Mouse (Mus musculus): ENCODE results near the gene Gm45337. TPM values are rescaled to one million over a fixed set of nuclear protein-coding genes. Genes with fewer than 3 reads are reported as not detected.
"Not testable (repeated sequence)": the region's sequence is repeated elsewhere in the genome, so short reads cannot be mapped to it uniquely, and the experiment has no call there.

Gene Gm45337
- not detected in 2 replicates for polyA plus RNA-seq (2015; fragmentation: Nextera tagmentation; extraction: Ambion mirVana)

DNA sequence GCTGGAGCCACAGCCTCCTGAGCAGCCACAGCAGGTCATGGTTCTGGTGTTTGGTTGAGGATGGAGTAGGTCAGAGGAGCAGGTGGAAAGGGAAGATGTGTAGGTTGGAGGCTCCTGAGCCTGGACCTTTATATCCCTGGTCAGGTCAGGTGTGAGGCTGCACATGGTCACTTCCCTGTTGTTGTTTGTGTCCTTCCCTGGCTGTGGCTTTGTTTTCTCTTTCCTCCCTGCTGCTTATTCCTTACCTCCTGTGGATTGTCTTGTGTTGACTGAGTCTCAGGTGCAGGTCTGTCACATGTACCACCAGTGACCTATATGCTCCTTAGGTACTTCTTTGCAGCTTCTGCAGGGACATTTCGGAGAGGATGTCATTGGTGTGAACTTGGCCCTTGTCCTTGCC, at the start of gene Gm45337:
TSS of gene Gm45337 (minus strand) at position 101 of the 400 bp plus-strand sequence.
- H3K4me1 ChIP-seq (replicated peaks; ENCODE audit: control insufficient read depth, insufficient read depth, low read length): no peaks in the 10 kb centered on the region
- H3K4me3 ChIP-seq (replicated peaks; ENCODE audit: low read length): no peak within 1 kb of the TSS
- WGBS: 87% methylated on average over 1 of the region's 1 CpGs
- no peak within 1 kb of the TSS for H3K9ac ChIP-seq (replicated peaks; ENCODE audit: low read depth, low read length)
- H3K27ac ChIP-seq (ENCODE audit: low read length): no peak within 1 kb of the TSS
- ATAC-seq: no peak
- H3K27me3 ChIP-seq (replicated peaks; ENCODE audit: control insufficient read depth, insufficient read depth, low read length): no peaks in the 10 kb centered on the region
- no peaks in the 10 kb centered on the region for H3K36me3 ChIP-seq (ENCODE audit: control insufficient read depth, insufficient read depth)
- H3K4me2 ChIP-seq (ENCODE audit: low read length): no peak within 1 kb of the TSS
- H3K9me3 ChIP-seq (ENCODE audit: control insufficient read depth, low read length): no peaks in the 10 kb centered on the region

- Histone ChIP-seq H3K9ac (replicated peaks; ENCODE audit: low read depth, low read length) (no peak within 1 kb of the TSS), H3K27ac (ENCODE audit: low read length) (no peak within 1 kb of the TSS), H3K4me1 (replicated peaks; ENCODE audit: control insufficient read depth, insufficient read depth, low read length) (no peaks in the 10 kb centered on the region), H3K4me2 (ENCODE audit: low read length) (no peak within 1 kb of the TSS), H3K27me3 (replicated peaks; ENCODE audit: control insufficient read depth, insufficient read depth, low read length) (no peaks in the 10 kb centered on the region), H3K4me3 (replicated peaks; ENCODE audit: low read length) (no peak within 1 kb of the TSS), H3K36me3 (ENCODE audit: control insufficient read depth, insufficient read depth) (no peaks in the 10 kb centered on the region), H3K9me3 (ENCODE audit: control insufficient read depth, low read length) (no peaks in the 10 kb centered on the region)
- no peak for ATAC-seq
- 54% methylated on average over 2 of the region's 2 CpGs for WGBS
These were observed 45.9 kb upstream of the Gm45337 start, which contains the start of gene Gm10153 for GRCm38 (mm10) chr7:142190289-142190688. Gene Gm10153, minus strand, starts transcription at chr7:142190389.

GRCm38 (mm10) chr7:142188156-142188555, 43.7 kb upstream of the Gm45337 start:
- 32% methylated on average over 2 of the region's 2 CpGs for WGBS
- H3K4me1 ChIP-seq (replicated peaks; ENCODE audit: control insufficient read depth, insufficient read depth, low read length): no peaks in the 10 kb centered on the region
- H3K4me3 ChIP-seq (replicated peaks; ENCODE audit: low read length): no peak overlapping the region
- H3K27ac ChIP-seq (ENCODE audit: low read length): no peak overlapping the region
- H3K36me3 ChIP-seq (ENCODE audit: control insufficient read depth, insufficient read depth): no peaks in the 10 kb centered on the region
- no peaks in the 10 kb centered on the region for H3K9me3 ChIP-seq (ENCODE audit: control insufficient read depth, low read length)
- ATAC-seq: no peak
- no peak overlapping the region for H3K9ac ChIP-seq (replicated peaks; ENCODE audit: low read depth, low read length)
- H3K4me2 ChIP-seq (ENCODE audit: low read length): no peak overlapping the region
- H3K27me3 ChIP-seq (replicated peaks; ENCODE audit: control insufficient read depth, insufficient read depth, low read length): no peaks in the 10 kb centered on the region

GRCm38 (mm10) chr7:142181021-142181420, 36.6 kb upstream of the Gm45337 start:
- Histone ChIP-seq H3K27me3 (replicated peaks; ENCODE audit: control insufficient read depth, insufficient read depth, low read length) (no peaks in the 10 kb centered on the region), H3K27ac (ENCODE audit: low read length) (no peak overlapping the region), H3K4me3 (replicated peaks; ENCODE audit: low read length) (no peak overlapping the region), H3K4me1 (replicated peaks; ENCODE audit: control insufficient read depth, insufficient read depth, low read length) (no peaks in the 10 kb centered on the region), H3K9me3 (ENCODE audit: control insufficient read depth, low read length) (no peaks in the 10 kb centered on the region), H3K9ac (replicated peaks; ENCODE audit: low read depth, low read length) (no peak overlapping the region), H3K36me3 (ENCODE audit: control insufficient read depth, insufficient read depth) (no peaks in the 10 kb centered on the region), H3K4me2 (ENCODE audit: low read length) (no peak overlapping the region)
- ATAC-seq: no peak
- 47% methylated on average over 1 of the region's 1 CpGs for WGBS

- H3K9ac ChIP-seq (replicated peaks; ENCODE audit: low read depth, low read length): no peak overlapping the region
- no peak for ATAC-seq
- no peaks in the 10 kb centered on the region for H3K27me3 ChIP-seq (replicated peaks; ENCODE audit: control insufficient read depth, insufficient read depth, low read length)
- H3K4me2 ChIP-seq (ENCODE audit: low read length): no peak overlapping the region
- H3K27ac ChIP-seq (ENCODE audit: low read length): no peak overlapping the region
- H3K4me3 ChIP-seq (replicated peaks; ENCODE audit: low read length): no peak overlapping the region
- H3K36me3 ChIP-seq (ENCODE audit: control insufficient read depth, insufficient read depth): no peaks in the 10 kb centered on the region
- H3K9me3 ChIP-seq (ENCODE audit: control insufficient read depth, low read length): no peaks in the 10 kb centered on the region
- H3K4me1 ChIP-seq (replicated peaks; ENCODE audit: control insufficient read depth, insufficient read depth, low read length): no peaks in the 10 kb centered on the region
- WGBS: 79% methylated on average over 1 of the region's 1 CpGs
These were observed 34.3 kb upstream of the Gm45337 start for GRCm38 (mm10) chr7:142178685-142179084.

- not testable (repeated sequence) for ATAC-seq; H3K27me3 ChIP-seq (replicated peaks; ENCODE audit: control insufficient read depth, insufficient read depth, low read length); H3K4me2 ChIP-seq (ENCODE audit: low read length); H3K9ac ChIP-seq (replicated peaks; ENCODE audit: low read depth, low read length); H3K9me3 ChIP-seq (ENCODE audit: control insufficient read depth, low read length); H3K36me3 ChIP-seq (ENCODE audit: control insufficient read depth, insufficient read depth); H3K4me3 ChIP-seq (replicated peaks; ENCODE audit: low read length); H3K4me1 ChIP-seq (replicated peaks; ENCODE audit: control insufficient read depth, insufficient read depth, low read length); H3K27ac ChIP-seq (ENCODE audit: low read length)
These were observed 31.5 kb upstream of the Gm45337 start, which contains the start of gene Krtap5-2 for GRCm38 (mm10) chr7:142175905-142176304. Gene Krtap5-2, minus strand, starts transcription at chr7:142176005.

- Histone ChIP-seq H3K4me3 (replicated peaks; ENCODE audit: low read length) (no peak overlapping the region), H3K36me3 (ENCODE audit: control insufficient read depth, insufficient read depth) (no peaks in the 10 kb centered on the region), H3K27me3 (replicated peaks; ENCODE audit: control insufficient read depth, insufficient read depth, low read length) (no peaks in the 10 kb centered on the region), H3K9ac (replicated peaks; ENCODE audit: low read depth, low read length) (no peak overlapping the region), H3K9me3 (ENCODE audit: control insufficient read depth, low read length) (no peaks in the 10 kb centered on the region), H3K4me2 (ENCODE audit: low read length) (no peak overlapping the region), H3K4me1 (replicated peaks; ENCODE audit: control insufficient read depth, insufficient read depth, low read length) (no peaks in the 10 kb centered on the region), H3K27ac (ENCODE audit: low read length) (no peak overlapping the region)
- 51% methylated on average over 3 of the region's 3 CpGs for WGBS
- no peak for ATAC-seq
These were observed 25.4 kb upstream of the Gm45337 start for GRCm38 (mm10) chr7:142169836-142170235.

DNA sequence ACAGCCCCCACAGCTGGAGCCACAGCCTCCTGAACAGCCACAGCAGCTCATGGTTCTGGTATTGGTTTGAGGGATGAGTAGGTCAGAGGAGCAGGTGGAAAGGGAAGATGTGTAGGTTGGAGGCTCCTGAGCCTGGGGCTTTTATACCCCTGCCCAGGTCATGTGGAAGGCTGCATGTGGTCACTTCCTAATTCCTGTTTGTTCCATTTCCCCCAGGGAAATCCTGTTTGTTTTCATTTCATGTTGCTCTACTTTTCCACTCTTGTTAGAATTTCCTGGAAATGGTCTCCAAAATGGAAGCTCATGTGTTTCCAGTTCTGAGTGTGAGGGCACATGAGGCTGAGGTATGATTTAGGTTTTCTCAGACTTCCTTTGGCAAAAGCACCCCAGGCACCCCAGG, 21.2 kb upstream of the Gm45337 start, which contains the start of gene Gm4553:
TSS of gene Gm4553 (minus strand) at position 101 of the 400 bp plus-strand sequence.
- H3K36me3 ChIP-seq (ENCODE audit: control insufficient read depth, insufficient read depth); H3K9ac ChIP-seq (replicated peaks; ENCODE audit: low read depth, low read length); H3K27ac ChIP-seq (ENCODE audit: low read length); H3K9me3 ChIP-seq (ENCODE audit: control insufficient read depth, low read length); ATAC-seq; H3K4me1 ChIP-seq (replicated peaks; ENCODE audit: control insufficient read depth, insufficient read depth, low read length); H3K27me3 ChIP-seq (replicated peaks; ENCODE audit: control insufficient read depth, insufficient read depth, low read length); H3K4me3 ChIP-seq (replicated peaks; ENCODE audit: low read length); H3K4me2 ChIP-seq (ENCODE audit: low read length): not testable (repeated sequence)

DNA sequence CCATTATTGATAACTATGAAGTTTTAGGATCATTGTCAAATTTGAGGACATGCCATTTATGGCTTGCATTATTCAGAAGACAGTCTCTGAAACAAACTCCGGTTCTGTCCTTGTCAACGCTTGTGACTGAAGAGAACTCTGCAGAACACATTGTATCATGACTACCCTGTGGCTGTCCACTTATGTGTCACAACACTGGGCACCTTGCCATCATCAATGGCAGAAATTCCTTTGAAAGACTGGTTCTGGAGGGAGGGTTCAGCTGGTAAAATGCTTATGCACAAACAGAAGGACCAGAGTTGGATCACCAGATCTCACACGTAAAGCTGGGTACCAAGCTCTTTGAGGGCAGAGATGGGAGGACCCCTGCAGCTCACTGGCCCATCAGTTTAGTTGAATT, 15.0 kb upstream of the Gm45337 start:
- H3K9ac ChIP-seq (replicated peaks; ENCODE audit: low read depth, low read length): no peak overlapping the region
- ATAC-seq: no peak
- H3K4me1 ChIP-seq (replicated peaks; ENCODE audit: control insufficient read depth, insufficient read depth, low read length): no peaks in the 10 kb centered on the region
- no peak overlapping the region for H3K27ac ChIP-seq (ENCODE audit: low read length)
- H3K4me2 ChIP-seq (ENCODE audit: low read length): no peak overlapping the region
- no peaks in the 10 kb centered on the region for H3K36me3 ChIP-seq (ENCODE audit: control insufficient read depth, insufficient read depth)
- H3K9me3 ChIP-seq (ENCODE audit: control insufficient read depth, low read length): no peaks in the 10 kb centered on the region
- WGBS: 95% methylated on average over 3 of the region's 3 CpGs
- no peak overlapping the region for H3K4me3 ChIP-seq (replicated peaks; ENCODE audit: low read length)
- no peaks in the 10 kb centered on the region for H3K27me3 ChIP-seq (replicated peaks; ENCODE audit: control insufficient read depth, insufficient read depth, low read length)

DNA sequence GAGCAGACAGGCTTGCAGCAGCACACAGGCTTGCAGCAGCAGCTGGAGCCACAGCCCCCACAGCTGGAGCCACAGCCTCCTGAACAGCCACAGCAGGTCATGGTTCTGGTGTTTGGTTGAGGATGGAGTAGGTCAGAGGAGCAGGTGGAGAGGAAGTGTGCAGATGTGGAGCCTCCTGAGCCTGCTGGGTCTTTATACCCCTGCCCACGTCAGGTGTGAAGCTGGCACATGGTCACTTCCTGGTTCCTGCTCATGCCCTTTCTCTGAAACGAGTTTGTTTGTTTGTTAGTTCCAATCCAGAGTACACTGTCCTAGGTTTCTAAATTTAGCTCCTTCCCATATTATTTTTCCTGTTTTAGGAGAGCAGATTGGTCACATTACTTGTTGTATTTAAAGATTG, 12.6 kb upstream of the Gm45337 start, which contains the start of gene Gm29735:
TSS of gene Gm29735 (minus strand) at position 101 of the 400 bp plus-strand sequence.
- not testable (repeated sequence) for H3K9ac ChIP-seq (replicated peaks; ENCODE audit: low read depth, low read length); ATAC-seq; H3K4me2 ChIP-seq (ENCODE audit: low read length); H3K27me3 ChIP-seq (replicated peaks; ENCODE audit: control insufficient read depth, insufficient read depth, low read length); H3K4me1 ChIP-seq (replicated peaks; ENCODE audit: control insufficient read depth, insufficient read depth, low read length); H3K4me3 ChIP-seq (replicated peaks; ENCODE audit: low read length); H3K36me3 ChIP-seq (ENCODE audit: control insufficient read depth, insufficient read depth); H3K9me3 ChIP-seq (ENCODE audit: control insufficient read depth, low read length); H3K27ac ChIP-seq (ENCODE audit: low read length)
- WGBS: 58% methylated on average over 2 of the region's 2 CpGs

Measured in forebrain, embryonic 16.5 days (tissue).